Mouse (Mus musculus): Measurements from ENCODE around the gene Gm16427. TPM values are rescaled to one million over a fixed set of nuclear protein-coding genes. Genes with fewer than 3 reads are reported as not detected.
"Not testable (repeated sequence)": the region's sequence is repeated elsewhere in the genome, so short reads cannot be mapped to it uniquely, and the experiment has no call there.

The Gm16427 gene
- polyA plus RNA-seq (2012; fragmentation: generic; extraction: Trizol) = not detected

DNA sequence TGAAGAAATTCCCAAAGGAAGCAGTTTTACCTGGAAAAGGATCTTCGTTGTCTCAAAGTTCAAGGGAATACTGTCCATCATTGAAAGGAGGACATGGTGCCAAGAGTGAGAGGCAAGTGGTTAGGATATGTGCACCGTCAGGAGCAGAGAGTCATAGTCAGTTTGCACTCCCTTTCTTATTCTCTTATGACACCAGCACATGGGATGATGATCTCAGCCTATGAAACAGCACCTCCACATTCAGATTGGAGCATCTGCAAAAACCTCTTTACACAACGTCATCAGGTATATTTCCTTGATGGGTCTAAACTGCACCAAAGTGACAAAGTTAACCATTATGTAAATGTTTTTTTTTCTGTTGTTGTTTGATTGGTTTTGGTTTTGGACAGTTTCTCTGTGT lies at the start of gene Gm16427:
Gene Gm16427 (minus strand): TSS at position 101 of the 400 bp plus-strand sequence.
- H3K4me3 ChIP-seq; H3K4me2 ChIP-seq (ENCODE audit: low read depth); H3ac ChIP-seq (ENCODE audit: control insufficient read depth, insufficient read length); H3K27me3 ChIP-seq (ENCODE audit: control insufficient read depth, insufficient read depth, insufficient read length); H3K79me2 ChIP-seq (ENCODE audit: control insufficient read depth, insufficient read depth); H3K36me3 ChIP-seq (ENCODE audit: control insufficient read depth, insufficient read depth): not testable (repeated sequence)

Other genes with a start within 250 kb of the Gm16427 start
- gene C87414, start 131.4 kb upstream of the Gm16427 start, polyA plus RNA-seq (2012; fragmentation: generic; extraction: Trizol) = not detected

Data from myocyte (in vitro differentiated cells).